Mouse (Mus musculus): Measurements from ENCODE around the gene Hs6st3. TPM values are rescaled to one million over a fixed set of nuclear protein-coding genes. Genes with fewer than 3 reads are reported as not detected.

Gene Hs6st3
- total and polyA plus RNA-seq, 3 experiments, result not detected

DNA sequence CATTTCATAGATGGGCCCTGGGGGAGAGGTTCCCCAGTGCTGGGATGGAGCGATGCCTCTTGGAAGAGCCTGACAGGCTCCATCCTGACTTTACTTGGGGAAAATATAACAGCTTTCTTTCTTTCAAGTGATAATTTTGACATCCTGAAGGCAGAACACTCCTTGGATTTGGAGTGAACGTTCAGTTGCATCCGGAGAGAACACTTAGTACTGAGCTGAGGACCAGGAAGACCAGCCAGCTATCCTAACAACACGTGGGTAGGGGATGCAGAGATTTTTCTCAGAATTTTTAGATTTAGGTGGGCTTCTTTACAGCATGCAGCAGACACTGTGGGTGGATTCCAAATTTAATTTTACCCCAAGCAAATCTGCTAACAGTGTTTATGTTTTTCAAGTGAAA is 541.9 kb downstream of the Hs6st3 start:
- Histone ChIP-seq H3K4me2 (ENCODE audit: insufficient read depth, low read depth, poor library complexity, severe bottlenecking) (no peak overlapping the region), H3K4me3 (replicated peaks in 1 of 3; ENCODE audit: low read depth in 2 of 3, low read length in 2 of 3, poor library complexity in 1 of 3) (no peak overlapping the region), H3K9me3 (replicated peaks; ENCODE audit: low read length) (peaks cover 34% of the 10 kb centered on the region), H3K27me3 (replicated peaks) (no peaks in the 10 kb centered on the region), H3K36me3 (replicated peaks in 1 of 2; ENCODE audit: control insufficient read depth in 1 of 2, insufficient read depth in 1 of 2, low read length in 1 of 2) (no peaks in the 10 kb centered on the region), H3K9ac (ENCODE audit: insufficient read depth, low read depth) (no peak overlapping the region), H3K79me2 (replicated peaks; ENCODE audit: control insufficient read depth, extremely low read depth, insufficient read depth, poor library complexity, severe bottlenecking) (no peaks in the 10 kb centered on the region), H3K4me1 (ENCODE audit: control insufficient read depth in 1 of 2, insufficient read depth in 2 of 2) (no peaks in the 10 kb centered on the region), H3K27ac (ENCODE audit: insufficient read depth, low read depth) (no peak overlapping the region)
- dilution Hi-C loops (cut with MboI; ENCODE audit: extremely low pct_ligation_motif_present, extremely low pct_unique_long_range_greater_than_20kb, low sequenced_read_pairs), result no loop called here
- no peak for TF ChIP-seq SIN3A (IDR thresholded peaks at IDR 0.05; ENCODE audit: low read length)
- TF ChIP-seq RAD21 (IDR thresholded peaks at IDR 0.05; ENCODE audit: low read depth, low read length), result no peak
- no peak for TF ChIP-seq JUND (conservative IDR thresholded peaks at IDR 0.05; ENCODE audit: low read depth, low read length)
- TF ChIP-seq PAX5 (IDR thresholded peaks at IDR 0.05; ENCODE audit: low read length), result no peak
- no peak for TF ChIP-seq NELFE (IDR thresholded peaks at IDR 0.05; ENCODE audit: low read depth, low read length)
- no peak for TF ChIP-seq ZKSCAN1 (IDR thresholded peaks at IDR 0.05; ENCODE audit: borderline replicate concordance, low read depth, low read length)
- TF ChIP-seq HCFC1 (IDR thresholded peaks at IDR 0.05; ENCODE audit: low read depth, low read length), result no peak
- no peak for TF ChIP-seq USF2 (conservative IDR thresholded peaks at IDR 0.05; ENCODE audit: low read depth, low read length)
- no peak for TF ChIP-seq E2F4 (IDR thresholded peaks at IDR 0.05; ENCODE audit: insufficient replicate concordance, low read depth, low read length)
- no peak for TF ChIP-seq RCOR1 (conservative IDR thresholded peaks at IDR 0.05; ENCODE audit: low read depth, low read length)
- TF ChIP-seq JUN (IDR thresholded peaks at IDR 0.05; ENCODE audit: insufficient read depth, low read depth, low read length), result no peak
- TF ChIP-seq IRF4 (IDR thresholded peaks at IDR 0.05; ENCODE audit: low read depth, low read length), result no peak
- no peak for TF ChIP-seq ZMIZ1 (IDR thresholded peaks at IDR 0.05; ENCODE audit: low read depth, low read length)
- no peak for TF ChIP-seq ELF1 (IDR thresholded peaks at IDR 0.05; ENCODE audit: low read depth, low read length)
- in situ Hi-C loops (cut with MboI; ENCODE audit: low pct_ligation_motif_present, low pct_unique_long_range_greater_than_20kb, low sequenced_read_pairs), result no loop called here
- no peak for DNase-seq (ENCODE audit: extremely low read depth)

DNA sequence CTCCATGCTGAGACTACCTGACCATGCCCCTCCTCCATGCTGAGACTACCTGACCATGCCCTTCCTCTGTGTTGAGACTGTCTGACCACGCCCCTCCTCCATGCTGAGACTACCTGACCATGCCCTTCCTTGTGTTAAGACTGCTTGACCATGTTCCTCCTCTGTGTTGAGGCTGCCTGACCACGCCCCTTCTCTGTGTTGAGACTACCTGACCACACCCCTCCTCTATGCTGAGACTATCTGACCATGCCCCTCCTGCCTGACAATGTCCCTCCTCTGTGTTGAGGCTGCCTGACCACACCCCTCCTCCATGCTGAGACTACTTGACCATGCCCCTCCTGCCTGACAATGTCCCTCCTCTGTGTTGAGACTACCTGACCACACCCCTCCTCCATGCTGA is 549.7 kb downstream of the Hs6st3 start:
- H3K9me3 ChIP-seq (replicated peaks; ENCODE audit: low read length), result peaks cover 30% of the 10 kb centered on the region
- no peak for DNase-seq (ENCODE audit: extremely low read depth)
- no peaks in the 10 kb centered on the region for H3K79me2 ChIP-seq (replicated peaks; ENCODE audit: control insufficient read depth, extremely low read depth, insufficient read depth, poor library complexity, severe bottlenecking)
- no peak overlapping the region for H3K4me2 ChIP-seq (ENCODE audit: insufficient read depth, low read depth, poor library complexity, severe bottlenecking)
- no peaks in the 10 kb centered on the region for H3K4me1 ChIP-seq (ENCODE audit: control insufficient read depth in 1 of 2, insufficient read depth in 2 of 2)
- no peaks in the 10 kb centered on the region for H3K27me3 ChIP-seq (replicated peaks)
- in situ Hi-C loops (cut with MboI; ENCODE audit: low pct_ligation_motif_present, low pct_unique_long_range_greater_than_20kb, low sequenced_read_pairs) (no loop called here), dilution Hi-C loops (cut with MboI; ENCODE audit: extremely low pct_ligation_motif_present, extremely low pct_unique_long_range_greater_than_20kb, low sequenced_read_pairs) (no loop called here)
- no peak overlapping the region for H3K9ac ChIP-seq (ENCODE audit: insufficient read depth, low read depth)
- H3K4me3 ChIP-seq (replicated peaks in 1 of 3; ENCODE audit: low read depth in 2 of 3, low read length in 2 of 3, poor library complexity in 1 of 3), result no peak overlapping the region
- no peaks in the 10 kb centered on the region for H3K36me3 ChIP-seq (replicated peaks in 1 of 2; ENCODE audit: control insufficient read depth in 1 of 2, insufficient read depth in 1 of 2, low read length in 1 of 2)
- no peak overlapping the region for H3K27ac ChIP-seq (ENCODE audit: insufficient read depth, low read depth)
- no peak for TF ChIP-seq UBTF (IDR thresholded peaks at IDR 0.05; ENCODE audit: low read depth, low read length)
- TF ChIP-seq ZNF384 (IDR thresholded peaks at IDR 0.05; ENCODE audit: low read depth, low read length), result no peak
- TF ChIP-seq CHD2 (IDR thresholded peaks at IDR 0.05; ENCODE audit: low read length), result no peak
- no peak for TF ChIP-seq POLR2AphosphoS2 (IDR thresholded peaks at IDR 0.05; ENCODE audit: low read depth, low read length)
- TF ChIP-seq KAT2A (IDR thresholded peaks at IDR 0.05; ENCODE audit: insufficient replicate concordance, low read length), result no peak
- no peak for TF ChIP-seq POLR2A (IDR thresholded peaks at IDR 0.05; ENCODE audit: low read depth, low read length)
- no peak for TF ChIP-seq ETS1 (conservative IDR thresholded peaks at IDR 0.05; ENCODE audit: low read depth, low read length)
- no peak for TF ChIP-seq RAD21 (IDR thresholded peaks at IDR 0.05; ENCODE audit: low read depth, low read length)
- no peak for TF ChIP-seq MEF2A (IDR thresholded peaks at IDR 0.05; ENCODE audit: borderline replicate concordance, low read depth, low read length)
- TF ChIP-seq NRF1 (IDR thresholded peaks at IDR 0.05; ENCODE audit: low read depth, low read length), result no peak
- no peak for TF ChIP-seq ELF1 (IDR thresholded peaks at IDR 0.05; ENCODE audit: low read depth, low read length)
- no peak for TF ChIP-seq TCF12 (IDR thresholded peaks at IDR 0.05; ENCODE audit: low read depth, low read length)
- TF ChIP-seq MAX (IDR thresholded peaks at IDR 0.05; ENCODE audit: low read length), result no peak
- no peak for TF ChIP-seq MXI1 (IDR thresholded peaks at IDR 0.05; ENCODE audit: low read depth, low read length)
- no peak for TF ChIP-seq PAX5 (IDR thresholded peaks at IDR 0.05; ENCODE audit: low read length)
- TF ChIP-seq TBP (conservative IDR thresholded peaks at IDR 0.05; ENCODE audit: low read depth, low read length), result no peak
